Mouse (Mus musculus): Measurements from ENCODE around the gene Csmd2. TPM values are rescaled to one million over a fixed set of nuclear protein-coding genes. Genes with fewer than 3 reads are reported as not detected.

Csmd2 gene
- total RNA-seq, 2 experiments from 2014 or later = 43.1 to 48.9 TPM

DNA sequence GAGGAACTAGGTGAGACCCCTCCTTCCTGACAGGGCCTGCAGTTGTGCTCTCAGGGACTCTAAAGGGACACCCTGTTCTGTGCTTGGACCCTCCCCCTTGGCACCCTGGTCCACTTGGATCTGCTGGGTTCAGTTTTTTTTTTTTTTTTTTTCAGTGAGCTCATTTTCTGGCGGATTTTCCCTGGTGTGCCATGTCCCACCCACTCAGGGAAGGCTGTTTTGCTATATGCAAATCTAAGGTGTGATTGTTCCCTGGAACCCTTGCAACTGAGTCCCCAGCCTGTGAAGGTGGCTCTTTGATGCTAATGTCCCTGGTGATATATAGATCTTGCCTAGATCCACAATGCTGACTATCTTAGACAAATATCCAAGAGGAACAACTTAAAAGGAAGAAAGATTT lies 297.4 kb downstream of the Csmd2 start:
- Histone ChIP-seq H3K27ac (no peak overlapping the region), H3K4me3 (no peak overlapping the region)
- TF ChIP-seq CTCF (conservative IDR thresholded peaks at IDR 0.05) = no peak
- no peak for DNase-seq (ENCODE audit: low spot score in 2 of 2)

- Histone ChIP-seq H3K4me3 (no peak overlapping the region), H3K27ac (no peak overlapping the region)
- no peak for TF ChIP-seq CTCF (conservative IDR thresholded peaks at IDR 0.05)
- DNase-seq (ENCODE audit: low spot score in 2 of 2) = no peak
Measured at GRCm38 (mm10) chr4:128288095-128288494, 300.4 kb downstream of the Csmd2 start.

DNA sequence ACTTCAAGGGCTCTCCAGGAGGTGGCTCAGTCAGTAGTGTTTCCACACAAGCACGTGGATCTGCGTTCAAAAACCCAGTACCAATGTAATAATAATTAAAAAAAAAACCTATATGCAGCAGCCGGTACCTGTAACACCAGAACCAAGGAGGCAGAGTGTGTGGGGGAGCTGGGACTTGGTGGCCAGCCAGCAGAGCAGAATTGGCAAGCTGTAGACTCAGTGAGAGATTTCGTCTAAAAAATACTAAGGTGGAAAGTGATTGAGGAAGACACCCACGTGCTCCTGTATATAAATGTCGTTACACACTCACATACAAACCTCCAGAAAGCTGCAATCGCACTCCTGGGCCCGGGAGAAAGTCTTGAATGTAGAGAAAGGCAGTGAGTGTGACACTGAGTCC lies 316.4 kb downstream of the Csmd2 start:
- DNase-seq (ENCODE audit: low spot score in 2 of 2) = peak; percentile 34 to 50
- Histone ChIP-seq H3K27ac (no peak overlapping the region), H3K4me3 (no peak overlapping the region)
- TF ChIP-seq CTCF (conservative IDR thresholded peaks at IDR 0.05) = no peak; the same call in 1 of the 2 replicates

DNA sequence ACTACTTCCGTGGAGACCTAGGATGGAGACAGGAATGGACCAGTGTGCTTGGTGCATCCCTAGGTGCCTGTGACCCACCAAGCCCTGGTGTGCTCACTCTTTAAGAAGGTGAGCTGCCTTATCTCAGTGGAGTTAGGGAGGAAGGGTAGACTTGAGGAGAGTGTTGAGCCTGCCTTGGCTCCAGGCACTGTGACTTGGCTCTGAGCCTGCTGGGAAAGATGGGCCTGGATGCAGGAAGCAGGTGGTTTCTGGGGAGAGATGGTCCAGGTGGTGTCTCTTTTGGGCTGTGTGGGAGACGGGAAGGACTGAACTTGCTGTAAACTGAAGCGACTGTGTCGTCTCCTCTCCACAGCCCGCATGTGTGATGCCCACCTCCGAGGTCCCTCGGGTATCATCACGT lies 318.4 kb downstream of the Csmd2 start:
- TF ChIP-seq CTCF (conservative IDR thresholded peaks at IDR 0.05) = no peak
- no peak overlapping the region for H3K27ac ChIP-seq
- no peak for DNase-seq (ENCODE audit: low spot score in 2 of 2)
- no peak overlapping the region for H3K4me3 ChIP-seq

- H3K27ac ChIP-seq = no peak overlapping the region
- no peak overlapping the region for H3K4me3 ChIP-seq
- TF ChIP-seq CTCF (conservative IDR thresholded peaks at IDR 0.05) = no peak
- DNase-seq (ENCODE audit: low spot score in 2 of 2) = no peak
Measured at GRCm38 (mm10) chr4:128315328-128315727, 327.7 kb downstream of the Csmd2 start.

GRCm38 (mm10) chr4:128317951-128318350 lies 330.3 kb downstream of the Csmd2 start:
- no peak overlapping the region for H3K4me3 ChIP-seq
- H3K27ac ChIP-seq = no peak overlapping the region
- DNase-seq (ENCODE audit: low spot score in 2 of 2) = no peak
- TF ChIP-seq CTCF (conservative IDR thresholded peaks at IDR 0.05) = peak; percentile 53

DNA sequence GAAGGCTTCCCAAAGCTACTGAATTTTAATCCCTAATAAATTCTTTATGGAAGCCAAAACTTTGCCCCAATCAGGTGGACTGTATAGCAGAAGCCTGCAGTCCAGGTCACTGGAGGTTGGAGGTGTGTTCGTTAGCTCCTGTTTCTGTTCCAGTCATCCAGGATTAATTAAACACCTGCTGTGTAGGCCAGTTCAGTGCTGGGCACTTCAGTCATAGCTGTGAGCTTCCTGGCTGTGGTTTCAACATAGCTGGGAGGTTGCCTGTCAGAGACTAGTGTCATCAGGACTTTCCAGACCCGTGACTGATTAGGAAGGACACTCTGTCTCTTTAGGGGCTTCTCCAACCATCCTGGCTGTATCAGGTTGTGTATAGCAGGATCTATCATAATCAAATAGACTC lies 337.9 kb downstream of the Csmd2 start:
- no peak for TF ChIP-seq CTCF (conservative IDR thresholded peaks at IDR 0.05)
- no peak overlapping the region for H3K27ac ChIP-seq

DNA sequence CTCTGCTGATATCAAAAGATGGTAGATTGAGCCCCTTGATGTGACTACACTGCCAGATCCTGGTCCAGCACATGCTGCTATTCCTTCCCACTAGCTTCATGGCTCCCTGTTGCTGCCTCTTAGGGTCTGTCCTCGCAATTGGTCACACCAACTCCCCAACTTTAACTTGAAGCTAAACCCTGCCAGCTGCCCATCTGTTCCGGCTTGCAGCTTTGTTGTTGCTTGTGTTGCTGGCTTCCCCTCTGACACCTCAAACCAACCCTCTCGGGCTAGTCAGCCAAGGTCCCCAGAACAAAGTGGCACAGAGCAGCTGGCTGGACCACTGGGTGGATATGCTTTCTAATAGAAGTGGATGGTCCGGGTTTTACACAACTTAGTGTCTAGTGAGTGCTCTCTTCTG lies 339.1 kb downstream of the Csmd2 start:
- no peak for TF ChIP-seq CTCF (conservative IDR thresholded peaks at IDR 0.05)
- no peak for DNase-seq (ENCODE audit: low spot score in 2 of 2)
- peak overlapping the region; percentile 41; the same call in 1 of the 2 replicates for H3K27ac ChIP-seq
- H3K4me3 ChIP-seq = no peak overlapping the region

More for the DNA sequence above, 337.9 kb downstream of the Csmd2 start:
- DNase-seq (ENCODE audit: low spot score in 2 of 2) = no peak
- no peak overlapping the region for H3K4me3 ChIP-seq

DNA sequence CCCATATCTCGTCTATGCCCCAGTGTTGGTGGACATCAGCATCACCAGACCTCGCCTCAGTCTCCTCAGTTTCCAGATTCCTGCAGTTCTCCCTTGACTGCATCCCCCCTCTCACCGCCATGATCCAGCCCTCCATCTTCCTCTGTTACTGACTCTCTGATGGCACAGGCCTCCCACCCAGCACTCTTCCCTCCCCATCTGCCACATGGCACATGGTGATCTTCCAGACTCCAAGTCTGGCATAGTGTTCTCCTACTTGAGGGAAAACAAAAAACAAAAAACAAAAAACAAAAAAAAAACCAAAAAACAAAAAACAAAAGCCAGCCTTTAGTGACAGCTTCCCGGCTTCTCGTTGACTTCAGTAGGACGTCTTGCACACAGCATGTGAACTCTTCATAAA lies 339.8 kb downstream of the Csmd2 start:
- Histone ChIP-seq H3K27ac (peak overlapping the region; percentile 61; the same call in 1 of the 2 replicates), H3K4me3 (no peak overlapping the region)
- DNase-seq (ENCODE audit: low spot score in 2 of 2) = peak in 1 of 2 experiments; percentile 42
- no peak for TF ChIP-seq CTCF (conservative IDR thresholded peaks at IDR 0.05)

DNA sequence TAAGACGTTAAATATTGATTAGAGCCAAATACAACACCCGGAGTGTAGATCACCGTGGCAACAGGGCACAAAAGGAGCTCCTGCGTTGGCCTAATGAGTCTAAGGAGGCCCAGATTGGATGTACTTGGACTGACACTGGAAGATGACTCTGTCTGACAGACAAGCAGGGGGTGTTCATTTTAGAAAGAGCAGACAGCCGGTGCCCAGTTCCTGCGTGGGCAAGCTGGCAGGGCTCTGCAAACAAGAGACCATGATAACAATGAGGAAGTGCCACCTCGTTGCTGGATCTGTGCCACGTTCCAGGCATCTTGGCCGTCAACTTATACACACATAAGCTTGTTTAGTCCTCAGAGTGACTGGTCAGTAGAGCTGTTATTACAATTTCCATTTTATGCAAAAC lies 342.9 kb downstream of the Csmd2 start:
- Histone ChIP-seq H3K27ac (peak overlapping the region; percentile 39; the same call in 1 of the 2 replicates), H3K4me3 (no peak overlapping the region)
- no peak for TF ChIP-seq CTCF (conservative IDR thresholded peaks at IDR 0.05)
- peak; percentile 44 to 49 for DNase-seq (ENCODE audit: low spot score in 2 of 2)

DNA sequence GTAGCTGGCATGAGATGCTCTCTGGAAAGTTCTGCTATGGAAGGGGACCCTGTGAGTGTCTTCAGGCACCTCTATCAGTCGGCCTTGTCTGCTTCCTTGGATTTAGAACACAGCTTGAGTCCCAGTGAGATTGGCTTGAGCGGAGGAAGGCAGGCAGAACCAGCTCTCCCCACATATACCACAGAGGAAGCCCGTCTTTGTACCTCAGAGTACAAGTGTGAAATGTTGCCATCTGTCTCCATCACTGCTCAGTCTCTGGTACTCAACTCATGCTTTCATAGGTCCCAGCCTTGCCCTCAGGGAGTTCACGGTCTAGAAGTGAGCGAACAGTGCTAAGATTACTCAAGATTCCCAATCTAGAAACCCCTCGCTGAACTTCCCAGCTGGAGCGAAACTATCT lies 352.8 kb downstream of the Csmd2 start:
- no peak overlapping the region for H3K4me3 ChIP-seq
- H3K27ac ChIP-seq = peak overlapping the region; percentile 75; the same call in 1 of the 2 replicates
- no peak for DNase-seq (ENCODE audit: low spot score in 2 of 2)
- no peak for TF ChIP-seq CTCF (conservative IDR thresholded peaks at IDR 0.05)

GRCm38 (mm10) chr4:128341315-128341714 lies 353.7 kb downstream of the Csmd2 start:
- TF ChIP-seq CTCF (conservative IDR thresholded peaks at IDR 0.05) = no peak
- H3K4me3 ChIP-seq = no peak overlapping the region
- DNase-seq (ENCODE audit: low spot score in 2 of 2) = peak; percentile 11 to 34
- H3K27ac ChIP-seq = peak overlapping the region; percentile 43; the same call in 1 of the 2 replicates

- Histone ChIP-seq H3K27ac (no peak overlapping the region), H3K4me3 (no peak overlapping the region)
- DNase-seq (ENCODE audit: low spot score in 2 of 2) = no peak
- TF ChIP-seq CTCF (conservative IDR thresholded peaks at IDR 0.05) = no peak
Measured at GRCm38 (mm10) chr4:128342208-128342607, 354.6 kb downstream of the Csmd2 start.

GRCm38 (mm10) chr4:128358751-128359150 lies 371.1 kb downstream of the Csmd2 start:
- peak; percentile 35 to 60 for DNase-seq (ENCODE audit: low spot score in 2 of 2)
- H3K27ac ChIP-seq = no peak overlapping the region; the same call in 1 of the 2 replicates

DNA sequence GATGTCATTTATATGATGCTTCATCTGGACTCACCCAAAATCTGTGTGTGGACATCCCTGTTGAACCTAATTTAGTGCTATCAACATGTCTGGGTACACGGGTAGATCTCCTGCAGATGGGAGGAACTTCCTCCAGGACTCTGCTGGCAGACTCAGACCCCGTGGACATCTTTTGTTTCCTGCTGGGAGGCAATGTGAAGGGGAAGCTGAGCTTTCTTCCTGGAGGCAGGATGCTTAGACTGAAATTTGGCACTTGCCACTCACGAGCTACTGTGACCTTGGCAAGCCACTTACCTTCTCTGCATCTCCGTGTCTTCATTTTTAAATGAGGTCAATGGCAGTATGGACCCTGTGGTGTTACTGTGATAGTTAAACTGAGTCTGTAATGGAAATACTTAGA lies 378.2 kb downstream of the Csmd2 start:
- no peak overlapping the region for H3K27ac ChIP-seq
- DNase-seq (ENCODE audit: low spot score in 2 of 2) = no peak
- TF ChIP-seq CTCF (conservative IDR thresholded peaks at IDR 0.05) = no peak
- H3K4me3 ChIP-seq = no peak overlapping the region

More at GRCm38 (mm10) chr4:128358751-128359150, 371.1 kb downstream of the Csmd2 start:
- no peak for TF ChIP-seq CTCF (conservative IDR thresholded peaks at IDR 0.05)
- no peak overlapping the region for H3K4me3 ChIP-seq

Data from layer of hippocampus, adult 2 months (tissue).